Mouse (Mus musculus): ENCODE data around the gene Hdac1. TPM values are rescaled to one million over a fixed set of nuclear protein-coding genes. Genes with fewer than 3 reads are reported as not detected.
A peak's percentile ranks its signal among the peaks of the same experiment; 100 is the strongest.

Hdac1 gene
- total RNA-seq, 1 experiment: 96.0 TPM

DNA sequence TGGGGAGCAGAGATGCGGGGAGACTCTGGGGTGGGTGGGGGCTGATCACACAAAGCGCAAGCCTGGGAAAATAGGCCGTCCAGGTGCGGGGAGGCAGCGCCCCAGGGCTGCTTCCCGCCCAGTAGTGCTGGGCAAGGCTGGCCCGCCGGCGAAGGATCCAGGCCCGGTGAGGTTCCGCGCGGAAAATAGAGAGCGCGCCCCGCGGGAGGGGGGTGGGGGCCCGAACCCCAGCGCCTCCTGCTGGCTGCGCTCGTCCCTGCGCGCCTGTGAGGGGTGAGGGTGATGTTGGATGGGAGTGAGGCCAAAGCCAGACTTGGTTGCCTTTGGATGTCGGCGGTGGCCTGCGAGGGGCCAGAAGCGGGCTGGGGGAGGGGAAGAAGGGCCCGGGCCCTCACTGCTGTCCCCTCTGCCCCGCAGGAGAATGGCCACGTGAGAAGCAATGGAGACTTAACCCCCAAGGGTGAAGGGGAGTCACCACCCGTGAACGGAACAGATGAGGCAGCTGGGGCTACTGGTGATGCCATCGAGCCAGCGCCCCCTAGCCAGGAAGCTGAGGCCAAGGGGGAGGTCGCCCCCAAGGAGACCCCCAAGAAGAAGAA is 28.1 kb downstream of the Hdac1 start:
- Histone ChIP-seq H3K9me3 (ENCODE audit: control insufficient read depth, insufficient read depth, low read depth, low read length) (no peaks in the 10 kb centered on the region), H3K4me1 (ENCODE audit: control insufficient read depth in 2 of 2, insufficient read depth in 2 of 2, low read length in 2 of 2, poor library complexity in 1 of 2) (peaks cover 2 to 20% of the 10 kb centered on the region in 2 experiments; a peak in 3 of 4 replicates), H3K9ac (ENCODE audit: insufficient read depth, low read depth, low read length, poor library complexity, severe bottlenecking) (peak overlapping the region; percentile 97), H3K4me3 (ENCODE audit: insufficient read depth in 1 of 2, low read depth in 1 of 2, low read length in 2 of 2, poor library complexity in 1 of 2, severe bottlenecking in 1 of 2) (peak overlapping the region; percentile 73 to 98), H3K27ac (ENCODE audit: insufficient read depth, low read depth, low read length, poor library complexity, severe bottlenecking) (peak overlapping the region; percentile 93), H3K36me3 (ENCODE audit: control insufficient read depth, insufficient read depth, low read length, poor library complexity, severe bottlenecking) (peaks cover 29% of the 10 kb centered on the region)
- TF ChIP-seq HCFC1 (IDR thresholded peaks at IDR 0.05; ENCODE audit: borderline replicate concordance, insufficient read depth, low read length) (0 out of 2 replicates have a peak, but pooled peaks have one; percentile 11), ZC3H11A (IDR thresholded peaks at IDR 0.05; ENCODE audit: borderline replicate concordance, low read depth, low read length) (no peak), CHD2 (IDR thresholded peaks at IDR 0.05; ENCODE audit: low read depth, low read length) (no peak)
- in situ Hi-C loops (cut with MboI; ENCODE audit: low sequenced_read_pairs in 2 of 2, unreplicated experiment in 2 of 2): no loop called here
- DNase-seq (ENCODE audit: low read depth, low spot score): no peak

- Histone ChIP-seq H3K4me3 (ENCODE audit: insufficient read depth in 1 of 2, low read depth in 1 of 2, low read length in 2 of 2, poor library complexity in 1 of 2, severe bottlenecking in 1 of 2) (peak overlapping the region; percentile 73 to 98), H3K9me3 (ENCODE audit: control insufficient read depth, insufficient read depth, low read depth, low read length) (no peaks in the 10 kb centered on the region), H3K27ac (ENCODE audit: insufficient read depth, low read depth, low read length, poor library complexity, severe bottlenecking) (peak overlapping the region; percentile 93), H3K36me3 (ENCODE audit: control insufficient read depth, insufficient read depth, low read length, poor library complexity, severe bottlenecking) (peaks cover 28% of the 10 kb centered on the region), H3K9ac (ENCODE audit: insufficient read depth, low read depth, low read length, poor library complexity, severe bottlenecking) (peak overlapping the region; percentile 97), H3K4me1 (ENCODE audit: control insufficient read depth in 2 of 2, insufficient read depth in 2 of 2, low read length in 2 of 2, poor library complexity in 1 of 2) (peaks cover 6 to 24% of the 10 kb centered on the region in 2 experiments)
- TF ChIP-seq HCFC1 (IDR thresholded peaks at IDR 0.05; ENCODE audit: borderline replicate concordance, insufficient read depth, low read length) (no peak), ZC3H11A (IDR thresholded peaks at IDR 0.05; ENCODE audit: borderline replicate concordance, low read depth, low read length) (no peak), ZNF384 (IDR thresholded peaks at IDR 0.05; ENCODE audit: low read depth, low read length) (no peak), MAFK (IDR thresholded peaks at IDR 0.05; ENCODE audit: insufficient read depth, low read depth, low read length) (no peak), CHD2 (IDR thresholded peaks at IDR 0.05; ENCODE audit: low read depth, low read length) (no peak)
- in situ Hi-C loops (cut with MboI; ENCODE audit: low sequenced_read_pairs in 2 of 2, unreplicated experiment in 2 of 2): no loop called here
- no peak for DNase-seq (ENCODE audit: low read depth, low spot score)
These were observed 28.6 kb downstream of the Hdac1 start for GRCm38 (mm10) chr4:129513891-129514290.

- TF ChIP-seq ZC3H11A (IDR thresholded peaks at IDR 0.05; ENCODE audit: borderline replicate concordance, low read depth, low read length) (no peak), ZNF384 (IDR thresholded peaks at IDR 0.05; ENCODE audit: low read depth, low read length) (no peak), CHD2 (IDR thresholded peaks at IDR 0.05; ENCODE audit: low read depth, low read length) (no peak), MAFK (IDR thresholded peaks at IDR 0.05; ENCODE audit: insufficient read depth, low read depth, low read length) (no peak), HCFC1 (IDR thresholded peaks at IDR 0.05; ENCODE audit: borderline replicate concordance, insufficient read depth, low read length) (no peak)
- peak; percentile 74 for DNase-seq (ENCODE audit: low read depth, low spot score)
- H3K36me3 ChIP-seq (ENCODE audit: control insufficient read depth, insufficient read depth, low read length, poor library complexity, severe bottlenecking): peaks cover 22% of the 10 kb centered on the region
- peak within 1 kb of the TSS; percentile 93 for H3K27ac ChIP-seq (ENCODE audit: insufficient read depth, low read depth, low read length, poor library complexity, severe bottlenecking)
- no peaks in the 10 kb centered on the region for H3K9me3 ChIP-seq (ENCODE audit: control insufficient read depth, insufficient read depth, low read depth, low read length)
- in situ Hi-C loops (cut with MboI; ENCODE audit: low sequenced_read_pairs in 2 of 2, unreplicated experiment in 2 of 2): no loop called here
- H3K4me3 ChIP-seq (ENCODE audit: insufficient read depth in 1 of 2, low read depth in 1 of 2, low read length in 2 of 2, poor library complexity in 1 of 2, severe bottlenecking in 1 of 2): peak within 1 kb of the TSS; percentile 73 to 98
- H3K9ac ChIP-seq (ENCODE audit: insufficient read depth, low read depth, low read length, poor library complexity, severe bottlenecking): peak within 1 kb of the TSS; percentile 97
- peaks cover 6 to 26% of the 10 kb centered on the region in 2 experiments for H3K4me1 ChIP-seq (ENCODE audit: control insufficient read depth in 2 of 2, insufficient read depth in 2 of 2, low read length in 2 of 2, poor library complexity in 1 of 2)
These were observed 29.3 kb downstream of the Hdac1 start, which contains the start of gene Marcksl1 for GRCm38 (mm10) chr4:129513086-129513767. Gene Marcksl1, plus strand, starts transcription at chr4:129513581.

DNA sequence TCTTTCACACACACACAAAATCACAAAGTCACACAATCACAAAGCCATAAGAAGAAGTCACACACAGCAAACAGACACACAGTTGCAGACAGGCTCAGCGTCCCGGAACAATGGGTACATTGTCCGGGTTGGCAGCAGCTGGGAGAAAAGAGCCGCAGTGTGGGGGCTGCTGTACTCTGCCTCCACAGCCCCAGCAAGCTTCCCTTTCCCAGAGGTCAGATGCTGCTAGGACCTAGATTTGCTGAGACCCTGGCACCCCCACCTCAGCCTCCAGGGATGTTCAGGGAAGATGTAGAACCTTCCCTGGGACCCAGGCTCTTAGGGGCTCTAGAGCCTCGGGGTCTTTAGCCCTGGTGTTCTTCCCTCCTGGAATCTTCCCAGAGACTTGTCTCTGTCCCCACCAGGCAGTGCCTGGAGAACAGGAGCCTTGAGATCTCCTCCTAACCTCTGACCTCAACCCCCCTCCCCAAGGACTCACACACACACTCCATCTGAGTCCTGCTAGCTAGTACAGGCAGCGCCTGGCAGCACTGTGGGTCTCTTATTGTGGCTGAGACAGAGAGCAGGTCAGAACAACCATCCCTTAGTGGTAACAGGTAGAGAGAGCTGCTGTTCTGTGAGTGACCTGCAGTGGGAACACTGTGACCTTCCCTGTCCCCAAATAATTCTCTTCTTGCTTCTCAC is 31.0 kb downstream of the Hdac1 start:
- TF ChIP-seq MAFK (IDR thresholded peaks at IDR 0.05; ENCODE audit: insufficient read depth, low read depth, low read length): no peak
- TF ChIP-seq ZNF384 (IDR thresholded peaks at IDR 0.05; ENCODE audit: low read depth, low read length): 0 out of 2 replicates have a peak, but pooled peaks have one; percentile 12
- Histone ChIP-seq H3K4me3 (ENCODE audit: insufficient read depth in 1 of 2, low read depth in 1 of 2, low read length in 2 of 2, poor library complexity in 1 of 2, severe bottlenecking in 1 of 2) (no peak overlapping the region), H3K9me3 (ENCODE audit: control insufficient read depth, insufficient read depth, low read depth, low read length) (no peaks in the 10 kb centered on the region), H3K4me1 (ENCODE audit: control insufficient read depth in 2 of 2, insufficient read depth in 2 of 2, low read length in 2 of 2, poor library complexity in 1 of 2) (peaks cover 6 to 22% of the 10 kb centered on the region in 2 experiments), H3K9ac (ENCODE audit: insufficient read depth, low read depth, low read length, poor library complexity, severe bottlenecking) (no peak overlapping the region), H3K27ac (ENCODE audit: insufficient read depth, low read depth, low read length, poor library complexity, severe bottlenecking) (no peak overlapping the region), H3K36me3 (ENCODE audit: control insufficient read depth, insufficient read depth, low read length, poor library complexity, severe bottlenecking) (peaks cover 11% of the 10 kb centered on the region)
- no peak for DNase-seq (ENCODE audit: low read depth, low spot score)
- in situ Hi-C loops (cut with MboI; ENCODE audit: low sequenced_read_pairs in 2 of 2, unreplicated experiment in 2 of 2): no loop called here

Measured in ES-E14 (cell line).